Mouse (Mus musculus) kidney, postnatal 14 days (tissue): ENCODE measurements at regions not wholly inside any gene's neighbourhood (a gene's known extent, or its start where the extent isn't known, plus 50 kb on each side); places are given as distances from the start of the nearest gene placed in this dataset.

Experiments used
- DNase-seq: peaks from one replicate; pipeline ENCODE4 v3.0.0; 2022; ENCODE audit warnings: mixed read lengths

DNA sequence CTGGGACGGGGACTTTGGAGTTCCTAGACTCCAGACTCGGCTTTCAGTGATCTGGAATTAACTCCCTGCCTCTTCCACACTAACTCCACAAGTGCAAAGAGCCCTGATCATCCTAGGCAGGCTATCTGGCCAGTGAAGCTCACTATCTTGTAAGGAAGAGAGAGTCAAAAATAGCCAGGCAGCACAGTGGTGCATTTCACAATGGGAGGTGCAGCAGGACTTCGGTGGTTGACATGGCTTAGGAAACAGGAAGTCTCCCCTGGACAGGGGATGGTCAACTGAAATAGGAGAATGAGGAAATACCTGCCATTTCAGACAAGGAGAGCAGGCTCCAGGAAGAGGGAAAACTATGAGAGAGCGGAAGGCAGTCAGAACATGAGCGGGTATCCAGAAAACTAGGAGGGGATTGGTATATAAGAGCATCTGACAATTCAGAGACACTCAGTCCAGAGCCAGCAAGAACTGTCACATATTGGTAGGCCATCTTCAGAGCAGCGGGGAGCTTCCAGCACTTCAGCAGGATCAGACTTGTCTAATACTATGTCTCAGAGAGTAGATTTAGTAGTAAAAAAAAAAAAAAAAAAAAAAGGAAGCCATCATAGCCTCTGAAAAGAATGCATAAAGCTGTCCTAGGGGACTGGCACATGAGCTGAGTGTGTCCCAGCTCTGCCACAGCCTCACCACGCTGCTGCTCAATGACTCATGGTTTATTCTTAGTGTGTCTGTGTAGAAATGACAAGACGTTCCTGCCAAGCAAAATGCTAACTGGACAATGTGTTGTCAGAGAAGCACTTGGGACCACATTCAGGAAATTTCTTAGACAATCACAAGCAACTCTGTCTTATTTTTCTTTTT, 184.5 kb upstream of the Cpeb2 start:
- no peak for DNase-seq

DNA sequence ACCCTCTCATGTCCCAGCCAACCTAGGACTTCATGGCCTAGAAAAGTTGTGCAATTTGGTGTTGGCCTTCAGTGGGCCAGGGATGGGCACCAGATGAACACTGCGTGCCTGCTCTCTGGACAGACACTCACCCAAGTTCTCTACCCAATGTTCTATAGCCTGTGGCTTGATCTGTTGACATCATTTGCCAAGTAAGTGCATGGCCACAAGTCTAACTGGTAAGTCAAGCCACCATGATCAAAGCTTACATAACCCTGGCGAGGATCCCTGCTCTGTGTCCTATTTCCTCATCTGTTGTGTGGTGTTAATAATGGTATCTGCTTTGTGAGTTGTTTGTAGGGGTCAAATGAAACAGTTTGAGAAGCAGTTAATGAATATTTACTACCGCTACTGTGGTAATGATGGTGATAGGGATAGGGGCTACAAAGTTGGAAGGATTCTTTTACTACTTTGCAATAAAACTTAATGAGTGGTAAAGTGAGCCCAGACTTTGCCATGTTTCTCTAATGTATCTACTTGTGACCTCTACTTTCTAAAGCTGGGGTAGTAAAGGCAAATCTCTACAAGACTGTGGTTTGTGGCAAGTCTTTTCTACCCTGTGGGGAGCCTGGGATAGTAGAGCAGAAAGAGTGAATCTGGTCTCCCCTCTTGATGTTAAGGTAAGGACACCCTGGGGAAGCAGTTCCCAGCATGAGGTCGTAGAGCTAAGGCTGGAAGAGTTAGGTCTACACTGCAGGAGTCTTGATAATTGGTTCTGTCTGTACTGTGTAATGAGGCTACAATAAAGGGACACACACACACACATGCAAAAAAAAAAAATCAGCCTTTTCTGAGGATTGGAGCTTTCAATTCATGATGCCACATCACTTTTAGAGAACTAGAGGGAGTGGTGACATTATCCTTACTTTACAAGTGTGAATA, 183.3 kb upstream of the Cpeb2 start:
- DNase-seq: no peak

DNA sequence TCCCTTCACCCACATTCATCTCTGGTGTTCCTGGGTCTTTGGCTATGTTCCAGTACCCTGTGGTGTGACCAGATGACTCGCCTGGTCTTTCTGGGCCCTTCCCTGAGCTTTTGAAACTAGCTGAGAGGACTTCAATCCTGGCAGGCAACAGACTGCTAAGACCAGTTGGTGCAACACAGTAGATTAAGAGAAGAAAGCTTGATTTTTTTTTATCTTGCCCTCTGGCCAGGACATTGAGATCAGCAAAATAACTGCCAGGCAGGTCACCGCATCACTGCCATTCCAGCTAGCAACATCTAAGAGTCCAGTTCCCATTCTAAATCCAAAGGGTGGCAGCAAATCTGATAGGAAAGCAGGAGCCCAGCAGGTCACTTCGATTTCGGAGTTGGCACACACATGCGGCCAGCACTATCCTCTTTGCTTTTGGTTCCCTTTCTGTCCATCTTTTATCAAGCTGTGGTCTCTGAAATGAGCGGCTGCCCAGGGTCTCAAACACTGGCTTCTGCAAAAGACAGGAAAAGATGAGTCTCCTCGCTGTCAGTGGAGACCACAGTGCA, 181.9 kb upstream of the Cpeb2 start:
- DNase-seq: no peak

DNA sequence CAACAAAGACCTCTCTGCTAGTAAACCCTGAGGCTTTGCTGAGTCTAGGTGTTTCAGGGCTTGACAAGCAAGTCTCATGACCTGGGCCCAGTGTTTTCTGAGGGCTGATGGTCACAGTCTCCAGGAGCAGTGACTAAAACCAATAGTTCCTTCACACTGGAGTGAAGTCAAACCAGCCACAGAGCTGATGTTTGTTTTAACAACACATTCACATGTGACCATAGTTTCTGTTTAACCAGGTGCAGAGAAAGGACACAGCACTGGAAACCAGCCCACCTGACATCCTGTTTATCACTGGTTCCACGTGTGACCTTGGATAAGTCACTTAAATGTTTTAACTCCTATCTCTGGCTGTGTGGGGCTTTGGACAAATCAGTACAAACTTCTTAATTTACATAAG, 180.3 kb upstream of the Cpeb2 start:
- DNase-seq: peak; percentile 27

DNA sequence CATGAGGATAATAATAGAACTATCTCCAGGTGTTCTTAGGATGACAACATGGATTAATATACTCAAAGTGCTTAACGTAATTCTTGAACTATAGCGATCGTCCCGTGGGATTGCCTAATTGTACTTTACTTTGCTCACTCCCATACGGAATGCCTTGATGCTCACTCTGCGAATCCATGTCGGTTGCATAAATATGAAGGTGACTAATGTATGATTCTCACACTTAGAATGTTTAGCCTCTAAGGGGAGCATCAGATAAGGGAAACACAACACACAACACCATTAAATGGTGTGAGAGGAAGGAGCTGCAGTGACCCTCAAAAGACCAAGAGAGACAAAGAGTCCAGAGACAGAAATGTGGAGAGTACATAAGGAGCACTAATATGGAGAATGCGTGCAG, 178.4 kb upstream of the Cpeb2 start:
- DNase-seq: no peak

DNA sequence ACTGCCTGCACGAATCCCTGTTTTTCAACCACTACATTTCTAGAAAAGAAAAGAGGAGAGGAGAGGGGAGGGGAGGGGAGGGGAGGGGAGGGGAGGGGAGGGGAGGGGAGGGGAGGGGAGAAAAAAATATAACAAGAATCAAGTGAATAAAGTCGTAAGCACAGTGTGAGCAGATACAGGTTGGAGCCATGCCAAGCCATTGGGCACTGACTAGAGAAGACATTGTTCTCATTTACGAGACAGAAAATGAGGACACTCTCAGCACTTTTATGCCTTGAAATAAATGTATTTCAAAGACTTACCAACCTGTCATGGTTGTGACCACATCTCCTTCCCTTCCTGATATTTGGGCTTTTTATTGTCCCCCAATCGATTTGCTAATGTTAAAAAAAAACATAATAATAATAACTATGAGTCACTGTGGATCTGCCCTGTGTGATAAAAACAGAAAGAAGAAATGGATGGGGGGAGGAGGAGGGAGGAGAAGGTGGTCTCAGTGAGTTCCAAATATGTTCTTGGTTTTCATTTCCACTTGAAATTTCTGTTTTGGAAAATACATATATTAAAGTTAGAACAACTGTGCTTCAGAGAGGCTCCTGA, 177.8 kb upstream of the Cpeb2 start:
- no peak for DNase-seq

DNA sequence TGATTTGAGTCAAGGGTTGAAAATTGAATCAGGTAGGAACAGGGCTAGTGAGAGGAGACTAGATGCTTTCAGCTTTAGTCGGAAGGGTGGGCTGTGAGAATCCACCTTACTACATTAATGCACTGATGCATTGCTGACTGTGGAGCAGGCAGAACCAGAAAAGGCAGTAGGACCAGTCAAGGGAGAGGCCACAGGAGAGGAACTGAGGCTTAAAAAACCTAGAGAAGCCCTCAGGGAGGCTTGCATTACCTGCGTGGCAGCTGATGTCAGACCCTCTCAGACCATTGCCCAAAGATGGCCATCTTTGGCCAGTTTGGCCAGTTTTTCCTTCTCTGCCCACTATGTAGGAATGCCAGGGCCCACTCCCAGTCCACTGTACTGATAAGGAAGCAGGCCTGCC, 176.5 kb upstream of the Cpeb2 start:
- no peak for DNase-seq

DNA sequence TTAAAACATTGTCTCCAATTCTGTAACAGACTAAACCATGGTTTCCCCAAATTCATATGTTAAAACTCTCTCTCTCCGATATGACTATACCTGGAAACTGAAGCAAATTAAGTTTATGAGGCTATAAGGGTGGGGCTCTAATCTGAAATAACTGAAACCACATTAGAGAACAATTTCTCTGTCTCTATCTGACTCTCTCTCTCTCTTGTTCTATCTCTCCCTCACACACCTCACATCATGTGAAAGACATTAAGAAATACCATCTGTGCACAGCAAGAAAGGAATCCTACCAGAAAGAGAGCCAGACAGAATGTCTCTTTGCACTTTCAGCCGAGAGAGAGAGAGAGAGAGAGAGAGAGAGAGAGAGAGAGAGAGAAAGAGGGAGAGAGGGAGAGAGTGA, 171.7 kb upstream of the Cpeb2 start:
- DNase-seq: no peak

DNA sequence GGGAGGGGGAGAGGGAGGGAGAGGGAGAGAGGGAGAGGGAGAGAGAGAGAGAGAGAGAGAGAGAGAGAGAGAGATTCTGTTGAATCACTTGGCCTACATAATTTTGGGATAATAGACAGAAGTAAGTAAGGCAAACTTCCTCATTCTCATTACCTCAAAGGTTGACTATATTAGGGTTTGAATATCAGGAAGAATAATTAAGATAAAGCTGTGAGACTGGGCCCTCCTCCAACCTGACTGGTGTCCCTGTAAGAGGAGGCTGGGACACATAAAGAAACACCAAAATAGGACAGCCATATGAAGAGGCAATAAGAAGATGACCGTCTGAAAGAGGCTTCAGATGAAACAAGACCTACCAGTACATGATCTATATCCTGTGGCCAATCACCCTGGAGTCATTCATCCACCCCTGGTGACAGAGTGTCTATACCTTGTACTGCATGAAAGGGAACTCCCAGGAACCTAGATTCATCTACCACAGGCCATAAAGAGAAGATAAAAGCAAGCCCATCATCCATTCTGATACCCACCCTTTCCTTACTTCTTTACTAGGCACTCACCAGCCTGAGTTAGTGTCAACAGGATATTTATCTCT, 171.1 kb upstream of the Cpeb2 start:
- no peak for DNase-seq

DNA sequence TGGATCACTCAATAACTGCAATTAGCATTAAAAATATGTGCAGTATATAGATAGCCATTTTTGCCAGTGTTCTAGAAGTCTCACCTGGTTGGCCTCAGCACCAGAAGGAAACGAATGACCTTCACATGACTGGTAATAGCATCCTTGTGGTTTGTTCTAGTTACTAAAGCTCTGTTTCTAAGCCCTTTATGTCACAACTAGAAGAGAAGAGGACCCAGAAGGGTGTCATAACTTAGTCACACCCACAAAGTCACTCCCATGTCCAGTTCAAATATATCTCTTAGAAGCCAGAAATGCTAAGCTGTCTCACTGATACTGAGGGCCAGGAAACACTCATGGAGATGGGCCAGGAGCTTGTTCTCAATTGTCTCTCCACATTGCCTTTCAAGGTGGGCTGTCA, 170.5 kb upstream of the Cpeb2 start:
- no peak for DNase-seq

DNA sequence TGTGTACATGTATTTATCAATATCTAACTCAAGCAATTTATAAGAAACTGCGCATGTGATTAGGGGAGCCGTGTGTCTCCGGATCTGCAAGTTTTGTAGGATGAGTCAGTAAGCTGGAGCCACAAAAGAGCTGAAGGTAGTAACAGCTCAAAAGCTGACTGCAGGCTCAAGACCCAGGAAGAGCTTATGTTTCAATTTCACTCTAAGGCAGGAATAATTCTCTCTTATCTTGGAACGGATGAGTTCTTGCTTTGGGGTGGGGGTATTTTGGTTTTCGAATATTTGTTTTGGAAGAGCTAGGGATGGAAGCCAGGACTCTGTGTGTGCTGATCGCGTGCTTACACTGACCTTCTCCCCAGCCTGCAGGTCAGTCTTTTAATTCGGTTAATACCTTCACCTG, 169.6 kb upstream of the Cpeb2 start:
- DNase-seq: no peak

DNA sequence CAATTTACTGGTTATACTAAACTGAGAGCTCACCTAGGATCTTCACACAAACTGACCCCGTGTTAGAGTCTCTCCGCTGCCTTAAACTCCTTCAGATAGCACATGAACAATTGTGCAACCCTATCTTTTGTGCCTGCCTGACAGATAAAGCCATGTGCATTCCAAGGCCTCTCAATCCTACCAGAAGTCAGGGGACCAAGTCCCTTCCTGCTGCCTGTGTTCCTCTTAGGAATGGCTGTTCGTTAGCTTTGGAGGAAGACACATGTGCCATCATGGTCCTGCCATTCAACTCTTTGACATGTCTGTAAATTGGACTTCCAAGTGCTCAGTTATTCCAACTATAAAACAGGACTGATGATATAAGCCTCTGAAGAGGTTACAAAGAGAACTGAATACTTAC, 161.4 kb upstream of the Cpeb2 start:
- DNase-seq: no peak

DNA sequence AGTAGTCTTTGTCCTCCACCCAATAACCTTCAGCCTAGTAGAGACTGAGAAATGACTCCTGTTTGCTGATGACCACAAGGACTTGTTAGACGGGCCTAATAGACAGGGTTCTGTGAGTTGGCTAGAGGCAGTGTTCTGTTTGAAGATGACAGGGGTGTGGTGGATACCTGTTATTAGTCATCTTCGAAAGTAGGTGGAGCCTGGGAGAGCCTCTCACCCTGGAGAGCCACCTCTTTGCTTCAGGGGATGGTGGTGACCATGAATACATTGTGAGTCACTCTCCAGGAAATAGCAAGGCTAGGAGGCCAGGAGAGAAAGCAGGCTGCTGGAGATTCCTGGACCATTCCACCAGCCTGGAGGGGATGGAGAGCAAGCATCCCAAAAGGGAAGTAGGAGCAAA, 160.6 kb upstream of the Cpeb2 start:
- DNase-seq: no peak

DNA sequence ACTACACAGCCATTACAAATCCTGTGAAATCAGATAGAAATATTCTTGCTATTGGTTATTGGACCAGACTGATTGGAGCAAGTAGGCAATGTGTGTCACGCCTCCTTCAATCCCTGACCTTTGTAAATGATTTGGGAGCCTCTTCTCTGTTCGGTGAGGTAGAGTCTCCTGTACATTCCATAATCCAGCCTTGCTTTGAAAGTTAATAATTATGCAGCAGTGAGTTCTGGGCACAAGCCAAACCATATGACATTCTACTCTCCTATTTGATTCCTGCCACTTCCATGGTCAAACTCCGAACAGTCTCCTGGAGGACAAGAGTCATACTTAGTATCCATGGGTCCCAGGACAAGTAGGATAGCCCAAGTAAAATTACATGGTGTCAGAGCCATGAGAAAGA, 158.4 kb upstream of the Cpeb2 start:
- DNase-seq: peak; percentile 72

DNA sequence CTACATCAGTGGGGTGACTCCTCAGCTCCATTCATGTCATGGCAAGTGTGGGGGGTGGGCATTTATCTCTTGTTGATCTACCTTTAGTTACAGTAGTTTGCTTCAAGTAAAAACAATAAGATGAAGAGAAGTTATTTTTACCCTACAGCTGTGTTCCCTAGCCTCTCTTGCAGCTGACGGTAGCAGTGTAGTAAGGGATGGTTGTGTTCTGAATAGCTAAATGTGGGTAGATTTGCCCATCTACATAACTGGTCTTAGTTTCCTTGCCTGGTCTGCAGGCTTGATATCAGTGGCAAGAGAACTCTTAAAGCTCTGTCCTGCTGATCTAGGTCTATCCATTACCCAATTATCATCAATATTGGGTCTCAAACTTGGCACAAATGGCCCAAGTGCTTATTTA, 152.7 kb upstream of the Cpeb2 start:
- no peak for DNase-seq

DNA sequence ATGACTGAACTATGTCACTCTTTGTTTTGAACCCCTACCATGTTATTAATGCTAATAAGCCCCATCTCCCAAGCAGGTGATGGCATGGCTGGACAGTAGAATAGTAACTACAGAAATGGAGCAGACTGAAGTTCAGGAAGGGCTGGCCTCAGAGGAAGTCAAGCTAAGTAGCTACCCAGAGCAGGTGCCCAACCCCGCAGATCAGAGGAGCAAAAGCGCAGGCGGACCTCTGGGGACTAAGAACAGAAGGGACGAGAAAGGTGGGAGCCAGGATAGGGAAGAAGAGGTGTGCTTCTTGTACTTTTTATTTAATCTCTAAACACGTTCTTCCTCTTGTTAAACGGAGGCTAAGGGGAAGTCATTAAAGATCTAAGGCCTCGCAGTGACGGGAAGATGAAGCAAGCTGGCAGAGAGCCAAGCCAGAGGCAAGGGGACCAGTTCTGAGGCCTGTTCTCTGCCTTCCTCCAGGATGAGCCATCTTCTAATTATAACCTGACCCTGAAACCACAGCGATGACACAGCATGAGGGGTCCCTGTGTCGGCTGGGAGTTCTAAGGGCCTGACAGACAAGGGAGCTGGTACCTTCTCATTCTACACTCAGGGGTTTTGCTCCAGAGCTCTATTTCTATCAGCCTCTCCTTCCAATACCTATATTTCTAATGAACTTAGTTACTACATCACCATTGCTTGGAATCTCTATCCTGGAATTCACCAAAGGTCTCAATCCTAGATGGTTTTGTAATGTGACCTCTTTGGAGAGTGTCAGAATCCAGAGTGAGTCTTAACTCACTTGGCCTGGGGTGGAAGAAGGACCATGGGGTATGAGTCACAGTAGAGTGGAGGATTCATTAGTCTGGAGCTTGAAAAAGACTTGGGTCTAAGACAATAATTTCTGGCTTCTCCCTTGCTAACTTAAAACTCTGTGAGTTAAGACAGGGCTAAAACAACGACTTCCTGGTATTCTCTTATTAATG, 151.1 kb upstream of the Cpeb2 start:
- DNase-seq: no peak

DNA sequence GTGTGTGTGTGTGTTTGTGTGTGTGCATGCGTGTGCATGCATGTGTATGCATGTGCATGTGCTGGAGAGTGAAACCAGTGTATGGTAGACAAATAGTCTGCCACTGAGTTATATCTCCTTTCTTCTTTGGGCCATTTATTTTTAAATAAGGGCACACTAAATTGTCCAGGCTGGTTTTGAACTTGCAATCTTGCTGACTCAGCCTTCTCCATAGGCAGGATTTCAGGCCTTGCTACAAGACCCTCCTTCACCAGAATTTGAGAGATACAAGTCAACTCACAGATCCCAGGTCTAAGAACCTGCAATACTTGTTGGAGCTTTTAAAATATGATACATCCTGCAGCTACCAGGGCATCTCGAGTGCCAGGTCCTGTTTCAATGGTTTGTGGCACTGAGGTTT, 145.9 kb upstream of the Cpeb2 start:
- no peak for DNase-seq

DNA sequence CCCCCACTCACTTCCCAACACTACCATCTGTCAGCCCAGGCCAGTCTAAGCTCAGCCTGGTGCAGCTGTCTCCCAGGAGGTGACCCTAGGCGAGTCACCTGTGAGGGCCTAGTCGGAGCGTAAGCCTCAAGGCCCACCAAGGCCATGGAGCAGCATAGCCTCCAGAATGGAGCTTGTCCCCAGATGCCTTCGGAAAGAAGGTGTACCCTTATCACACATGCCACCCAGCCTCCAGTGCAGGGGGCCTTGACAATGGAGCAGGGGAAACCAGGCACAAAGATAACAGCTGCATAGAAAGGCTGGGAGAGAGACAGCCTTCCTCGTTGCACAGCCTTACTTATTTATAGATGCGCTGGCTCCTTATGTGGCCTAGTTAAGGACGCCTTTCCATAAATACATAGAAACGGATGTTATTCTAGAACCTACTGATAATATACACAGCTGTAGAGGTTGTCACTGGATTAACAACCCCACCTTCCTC, 145.0 kb upstream of the Cpeb2 start:
- DNase-seq: no peak

DNA sequence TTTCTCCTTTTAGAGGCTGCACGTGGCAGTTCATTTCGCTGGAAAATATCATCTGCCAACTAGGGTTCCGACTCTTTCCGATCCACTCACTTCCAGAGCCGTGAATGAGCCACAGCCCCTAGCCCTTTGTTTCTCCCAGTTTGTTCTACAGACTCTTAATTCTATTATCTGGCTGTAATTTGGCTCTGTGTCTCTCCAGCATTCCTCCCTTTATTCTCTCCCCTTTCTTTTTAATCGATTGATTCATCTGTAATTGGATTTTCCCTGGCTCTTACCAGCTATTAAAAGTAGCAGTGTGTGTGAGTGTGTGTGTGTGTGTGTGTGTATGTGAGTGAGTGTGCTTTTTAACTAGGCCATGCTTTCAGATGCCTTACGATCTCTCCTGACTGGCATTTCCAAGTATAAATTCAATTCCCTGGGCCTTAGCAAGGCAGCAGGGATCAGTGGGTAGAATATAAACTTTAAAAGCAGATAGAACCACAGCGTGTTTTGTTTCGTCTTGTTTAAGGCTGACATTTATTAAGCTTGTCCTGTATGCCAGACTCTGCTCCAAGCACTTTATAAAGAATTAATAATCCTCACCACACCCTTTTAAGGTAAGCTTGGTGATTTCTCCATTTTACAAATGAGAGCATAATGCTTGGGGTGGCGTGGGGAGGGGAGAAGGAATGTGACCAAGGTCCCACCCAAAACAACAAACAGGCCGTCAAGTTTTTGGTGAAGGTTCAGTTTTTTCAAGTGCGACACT, 144.1 kb upstream of the Cpeb2 start:
- DNase-seq: no peak

DNA sequence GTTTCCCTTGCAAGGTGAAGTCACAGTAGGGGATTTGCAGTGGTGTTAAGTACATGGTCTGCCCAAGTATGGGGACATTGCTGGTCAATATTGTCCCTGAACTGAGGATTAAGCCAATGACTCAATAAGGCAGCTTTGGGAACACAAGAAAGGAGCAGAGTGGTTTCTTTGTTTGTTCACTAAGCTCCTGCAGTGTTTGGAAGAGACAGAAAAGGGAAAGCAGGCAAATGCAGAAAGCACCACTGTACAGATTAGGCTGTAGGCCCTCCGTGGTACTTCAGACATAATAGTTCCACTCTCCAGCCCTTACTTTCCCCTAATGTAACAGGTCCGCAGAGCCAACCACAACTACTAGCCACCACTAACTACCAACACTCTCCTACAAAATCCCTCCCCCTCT, 143.5 kb upstream of the Cpeb2 start:
- no peak for DNase-seq

DNA sequence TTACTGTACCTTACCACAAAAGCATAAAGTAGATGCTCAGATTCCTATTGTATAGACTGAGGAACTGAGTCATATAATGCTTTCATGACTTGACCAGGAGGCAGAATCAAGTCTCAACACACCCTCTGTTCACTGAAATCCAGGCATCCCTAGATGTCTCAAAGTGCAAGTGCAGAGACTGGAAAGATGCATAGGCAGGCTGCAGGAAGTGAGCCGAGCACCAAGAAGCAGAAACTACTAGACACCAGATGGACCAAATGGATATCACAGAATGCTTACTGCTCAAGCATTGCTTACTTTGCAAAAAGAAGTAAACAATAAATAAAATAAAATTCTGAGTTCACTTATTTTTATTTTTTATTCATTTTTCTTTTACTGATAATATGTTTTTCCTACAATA, 143.0 kb upstream of the Cpeb2 start:
- no peak for DNase-seq
